Mouse (Mus musculus) neural tube, postnatal 0 days (tissue): ENCODE measurements around the gene Best2. TPM values are rescaled to one million over a fixed set of nuclear protein-coding genes. Genes with fewer than 3 reads are reported as not detected.

Experiments used
- microRNA-seq: library from miRNA; unstranded; fragments of <30 nt; microRNA quantifications from one replicate; pipeline ENCODE4, GENCODE M21; 2016
- polyA plus RNA-seq: library from polyadenylated mRNA; unstranded; fragments of >200 nt; fragmentation: Nextera tagmentation; extraction: Ambion mirVana; gene quantifications from 2 replicates; pipeline ENCODE4 v1.2.1, GENCODE M21; 2015

Best2 gene
- 0.19 TPM in 1 of 2 replicates, not detected in the other for polyA plus RNA-seq

GRCm38 (mm10) chr8:85014431-85014830 is at the start of gene Best2:
Best2 (minus strand) TSS chr8:85014531.

GRCm38 (mm10) chr8:85059879-85060616 is 45.7 kb upstream of the Best2 start, which contains the start of gene Fbxw9:
Fbxw9 (plus strand) TSS chr8:85060055.

GRCm38 (mm10) chr8:85036718-85037365 is 22.5 kb upstream of the Best2 start, which contains the start of gene Tnpo2:
Tnpo2 (plus strand) TSS chr8:85036915.

GRCm38 (mm10) chr8:85026670-85027515 is 12.6 kb upstream of the Best2 start, which contains the start of gene Trir:
Trir (plus strand) TSS chr8:85026823.

GRCm38 (mm10) chr8:85025098-85025932 is 11.0 kb upstream of the Best2 start, which contains the start of gene Asna1:
Asna1 (minus strand) TSS chr8:85025281.

GRCm38 (mm10) chr8:84990349-84990748 is 24.0 kb downstream of the Best2 start, which contains the start of gene Hook2:
Hook2 (plus strand) TSS chr8:84990603.

GRCm38 (mm10) chr8:84978248-84978940 is 35.9 kb downstream of the Best2 start, which contains the start of gene Junb:
Junb (minus strand) TSS chr8:84978718.

GRCm38 (mm10) chr8:84969241-84970134 is 44.8 kb downstream of the Best2 start, which contains the start of the genes Gm49661, Prdx2 and Rnaseh2a:
Gm49661 (minus strand) TSS chr8:84969433.
Prdx2 (plus strand) TSS chr8:84969587.
Rnaseh2a (minus strand) TSS chr8:84969767.

Small RNA genes within 50 kb of the gene (microRNA-seq; reads per million reads assigned to microRNA genes)
- gene Mir7070, result 1.5 reads per million

Other genes starting within 250 kb of the Best2 start
- 72.8 and 75.0 TPM in 2 replicates for gene Nfix, start 214.2 kb downstream of the Best2 start, polyA plus RNA-seq
- gene Dand5, start 191.7 kb downstream of the Best2 start, polyA plus RNA-seq, result 15.3 TPM in 2 replicates
- gene Gadd45gip1, start 183.0 kb downstream of the Best2 start, polyA plus RNA-seq, result 47.5 and 50.9 TPM in 2 replicates
- 96.2 and 103 TPM in 2 replicates for gene Rad23a, start 173.9 kb downstream of the Best2 start, polyA plus RNA-seq
- gene Calr, start 167.6 kb downstream of the Best2 start, polyA plus RNA-seq, result 450 and 531 TPM in 2 replicates
- 81.3 and 92.5 TPM in 2 replicates for gene Farsa, start 157.5 kb downstream of the Best2 start, polyA plus RNA-seq
- gene Syce2, start 142.4 kb downstream of the Best2 start, polyA plus RNA-seq, result 57.4 and 59.5 TPM in 2 replicates
- 39.3 and 46.9 TPM in 2 replicates for gene Gcdh, start 120.6 kb downstream of the Best2 start, polyA plus RNA-seq
- 0.32 and 0.45 TPM in 2 replicates for gene Klf1, start 112.6 kb downstream of the Best2 start, polyA plus RNA-seq
- gene Dnase2a, start 106.0 kb downstream of the Best2 start, polyA plus RNA-seq, result 8.1 and 8.6 TPM in 2 replicates
- gene Mast1, start 77.2 kb downstream of the Best2 start, polyA plus RNA-seq, result 66.1 and 78.5 TPM in 2 replicates
- 3.0 and 4.9 TPM in 2 replicates for gene Rtbdn, start 67.5 kb downstream of the Best2 start, polyA plus RNA-seq
- gene Gm49661, start 45.1 kb downstream of the Best2 start, polyA plus RNA-seq, result not detected in 2 replicates
- gene Prdx2, start 44.9 kb downstream of the Best2 start, polyA plus RNA-seq, result 803 and 820 TPM in 2 replicates
- 52.7 and 61.5 TPM in 2 replicates for gene Rnaseh2a, start 44.8 kb downstream of the Best2 start, polyA plus RNA-seq
- gene Junb, start 35.8 kb downstream of the Best2 start, polyA plus RNA-seq, result 8.8 and 9.0 TPM in 2 replicates
- gene Hook2, start 23.9 kb downstream of the Best2 start, polyA plus RNA-seq, result 24.5 and 30.2 TPM in 2 replicates
- 139 and 141 TPM in 2 replicates for gene Asna1, start 10.8 kb upstream of the Best2 start, polyA plus RNA-seq
- gene Trir, start 12.3 kb upstream of the Best2 start, polyA plus RNA-seq, result 157 and 167 TPM in 2 replicates
- 45.5 and 47.6 TPM in 2 replicates for gene Tnpo2, start 22.4 kb upstream of the Best2 start, polyA plus RNA-seq
- 66.7 and 79.1 TPM in 2 replicates for gene Fbxw9, start 45.5 kb upstream of the Best2 start, polyA plus RNA-seq
- gene Gm5741, start 53.5 kb upstream of the Best2 start, polyA plus RNA-seq, result not detected in 2 replicates
- gene Dhps, start 57.2 kb upstream of the Best2 start, polyA plus RNA-seq, result 131 and 132 TPM in 2 replicates
- gene Wdr83os, start 66.2 kb upstream of the Best2 start, polyA plus RNA-seq, result 127 and 135 TPM in 2 replicates
- 34.8 and 42.5 TPM in 2 replicates for gene Wdr83, start 66.8 kb upstream of the Best2 start, polyA plus RNA-seq
- 20.5 and 24.7 TPM in 2 replicates for gene Man2b1, start 68.7 kb upstream of the Best2 start, polyA plus RNA-seq
- 3.0 and 3.6 TPM in 2 replicates for gene Zfp791, start 108.6 kb upstream of the Best2 start, polyA plus RNA-seq
- not detected in 2 replicates for gene Cks1brt, start 137.4 kb upstream of the Best2 start, polyA plus RNA-seq
- not detected in 2 replicates for gene Olfr371, start 211.5 kb upstream of the Best2 start, polyA plus RNA-seq